Mouse (Mus musculus) testis, adult 2 months (tissue): ENCODE data around the gene Zfand5.

Experiments used
- CTCF ChIP-seq: fragments of 200-500 bp; IDR thresholded peaks from 2 replicates; pipeline ENCODE4 v1.5.1; 2012; ENCODE audit warnings: low read depth, mild to moderate bottlenecking, inconsistent platforms, low read length, moderate library complexity; ENCODE audit not compliant: control insufficient read depth, insufficient read depth, insufficient replicate concordance
- POLR2A ChIP-seq: fragments of 200-500 bp; IDR thresholded peaks from 2 replicates; pipeline ENCODE4 v1.6.1; 2012; ENCODE audit warnings: low read depth, mild to moderate bottlenecking, inconsistent platforms, low read length, moderate library complexity; ENCODE audit not compliant: control insufficient read depth

GRCm38 (mm10) chr19:21227754-21228153, 44.3 kb upstream of the Zfand5 start:
- TF ChIP-seq POLR2A (no peak), CTCF (no peak)
